Mouse (Mus musculus): ENCODE results near the gene Stx2.

Gene Stx2

DNA sequence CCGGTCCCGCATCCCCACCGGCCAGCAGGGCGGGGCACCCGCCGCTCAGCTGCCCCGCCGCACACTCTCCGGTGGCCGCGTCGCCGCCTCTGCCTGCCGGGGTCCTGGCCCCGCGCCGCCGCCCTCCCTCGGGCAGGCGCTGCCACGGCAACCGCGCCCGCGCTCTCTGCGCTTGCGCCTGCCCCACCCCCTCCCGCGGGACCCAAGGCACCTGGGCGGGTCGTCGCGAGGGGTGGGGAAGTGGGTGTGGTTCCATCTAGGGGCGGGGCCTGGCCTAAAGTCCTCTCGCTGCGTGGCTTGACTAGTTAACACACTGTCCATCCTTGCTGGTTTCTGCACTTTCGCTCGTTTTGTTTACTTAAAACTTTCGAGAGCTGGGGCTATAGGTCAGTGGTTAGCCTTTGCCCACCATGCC lies at the start of gene Stx2:
Gene Stx2 (minus strand): TSS at position 163 of the 415 bp plus-strand sequence.
- DNase-seq (ENCODE audit: low read depth, low spot score): peak; percentile 85

DNA sequence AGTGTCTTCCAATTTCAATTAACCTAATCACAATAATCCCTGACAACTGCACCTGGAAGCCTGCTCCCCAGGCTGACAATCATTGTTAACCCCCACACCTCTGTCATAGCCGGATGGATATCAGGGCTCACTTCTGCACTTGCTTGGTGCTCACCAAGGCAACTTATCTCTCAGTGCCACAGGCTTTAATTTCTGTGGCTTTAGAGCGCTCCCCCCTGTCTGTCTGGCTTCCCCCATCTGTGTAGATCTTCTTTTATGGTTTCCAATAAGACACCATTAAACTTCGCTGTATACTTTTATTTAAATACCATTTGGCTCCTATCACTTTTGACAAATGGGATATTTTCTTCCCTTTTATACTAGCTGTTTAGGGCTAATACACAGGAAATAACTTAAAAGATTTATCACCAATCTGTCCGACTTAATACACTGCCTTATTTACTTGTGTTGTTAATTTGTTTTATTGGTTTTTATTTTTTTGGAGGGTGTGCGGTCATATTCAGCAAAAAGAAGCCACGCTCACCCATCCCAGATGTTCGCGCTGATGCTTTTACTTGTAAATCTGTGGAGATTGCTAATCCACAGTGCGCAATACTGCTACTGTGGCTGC lies 46.4 kb upstream of the Stx2 start:
- DNase-seq (ENCODE audit: low read depth, low spot score): no peak

DNA sequence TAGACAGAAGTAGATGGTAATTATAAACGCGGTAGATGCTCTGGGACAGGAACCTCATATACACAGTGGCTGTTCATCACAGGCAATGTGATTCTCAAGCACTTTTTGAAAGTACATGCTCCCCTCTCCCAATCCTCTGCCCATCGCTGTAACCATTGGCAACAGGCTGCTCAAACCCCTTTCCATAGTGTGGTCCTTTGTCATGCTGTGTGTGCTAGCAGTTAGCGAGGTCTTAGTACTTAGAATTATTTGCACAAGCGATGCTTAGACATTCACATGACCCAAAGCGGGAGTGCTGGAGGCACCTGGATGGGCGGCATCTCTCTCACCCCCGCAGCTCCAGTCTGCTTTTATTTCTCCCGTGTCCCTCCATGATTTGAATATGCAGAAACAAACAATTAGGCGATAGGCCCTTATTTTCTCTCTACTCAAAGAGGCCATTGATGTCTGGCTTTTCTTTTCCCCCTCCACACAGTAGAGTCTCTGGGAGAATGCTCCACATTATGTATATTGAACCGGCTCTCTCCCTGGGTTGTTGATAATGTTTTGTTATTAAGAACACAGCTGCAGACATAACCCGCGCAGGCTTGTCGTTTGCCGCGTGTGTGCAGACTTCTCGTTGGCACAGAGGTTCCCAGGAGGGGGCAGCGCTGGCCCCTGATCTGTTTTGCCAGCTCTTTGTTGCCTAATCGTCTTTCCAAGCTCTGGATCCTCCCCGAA lies 44.4 kb upstream of the Stx2 start:
- DNase-seq (ENCODE audit: low read depth, low spot score): no peak

DNA sequence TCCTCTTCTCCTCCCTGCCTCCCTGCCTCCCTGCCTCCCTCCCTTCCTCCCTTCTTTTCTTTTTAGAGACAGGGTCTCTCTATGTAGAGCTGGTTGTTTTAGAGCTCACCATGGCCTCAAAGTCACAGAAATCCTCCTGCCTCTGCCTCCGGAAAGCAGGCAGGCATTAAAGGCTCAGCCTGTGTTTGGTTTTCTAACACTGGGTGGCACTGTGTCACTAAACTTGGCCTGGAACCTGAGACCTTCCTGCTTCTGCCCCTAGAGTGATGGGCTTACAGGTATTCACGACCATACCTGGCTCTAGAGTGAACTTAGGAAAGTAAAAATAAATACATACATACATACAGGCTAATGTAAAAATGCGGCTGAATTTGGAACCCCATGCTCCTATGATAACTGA lies 43.5 kb upstream of the Stx2 start:
- DNase-seq (ENCODE audit: low read depth, low spot score): no peak

DNA sequence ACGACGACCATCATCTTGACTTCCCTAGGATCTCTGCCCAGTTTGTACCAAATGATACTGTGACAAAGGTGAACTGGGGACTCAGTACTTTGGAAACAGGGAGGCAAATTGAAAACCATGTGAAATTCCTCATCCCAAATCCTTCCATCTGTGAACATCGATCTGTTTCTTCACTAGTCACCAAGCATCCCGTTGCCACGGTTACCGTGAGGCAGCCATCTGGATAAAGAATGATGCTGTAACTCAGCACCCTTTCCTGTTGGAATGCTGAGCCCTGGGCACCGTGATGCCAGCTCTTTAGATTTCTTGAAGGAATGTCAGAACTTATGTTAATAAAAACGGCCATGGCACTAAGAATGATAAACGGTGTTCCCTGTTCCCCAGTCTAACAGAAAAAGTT lies 41.0 kb upstream of the Stx2 start:
- DNase-seq (ENCODE audit: low read depth, low spot score): peak; percentile 57

DNA sequence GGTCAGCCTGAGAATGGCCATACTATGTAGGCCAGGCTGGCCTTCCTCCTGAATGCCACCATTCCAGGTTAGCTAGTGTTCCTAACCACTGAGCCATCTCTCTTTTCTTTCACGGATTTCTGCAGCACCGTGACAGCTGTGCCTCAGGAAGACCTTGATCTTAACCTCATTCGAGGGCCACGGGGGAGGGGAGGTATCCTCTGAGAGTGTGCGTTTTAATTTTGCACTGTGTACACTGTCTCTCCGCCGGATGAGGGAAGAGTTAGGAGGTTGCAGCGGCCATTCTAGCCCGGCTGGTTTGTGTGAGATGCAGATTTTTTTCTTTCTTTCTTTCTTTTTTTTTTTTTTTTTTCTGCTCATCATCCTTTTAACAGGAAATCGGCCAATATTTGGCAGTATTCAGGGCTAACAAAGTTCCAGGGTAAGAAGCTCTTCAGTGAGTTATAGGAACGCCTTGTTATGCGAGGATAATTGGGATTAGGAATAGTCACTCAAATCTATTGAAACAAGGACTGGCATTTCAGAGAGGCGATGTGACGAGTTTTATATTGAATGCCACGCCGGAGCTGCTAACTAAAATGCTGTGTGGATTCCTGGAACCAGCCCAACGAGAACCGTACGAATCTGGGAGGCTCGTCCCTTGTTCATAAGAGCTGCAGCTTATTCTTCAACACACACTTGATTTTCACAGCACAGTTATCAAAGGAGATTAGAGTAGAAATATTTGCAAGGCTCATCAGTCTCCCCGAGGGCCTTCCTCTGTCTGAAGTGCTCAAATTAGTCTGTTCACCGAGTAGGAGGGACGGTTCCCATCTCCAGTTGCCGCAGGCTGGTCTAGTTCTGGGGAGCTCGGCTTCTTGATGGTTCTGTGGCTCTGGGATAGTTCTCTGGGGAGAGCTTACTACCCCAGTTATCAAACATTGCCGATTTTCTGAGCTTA lies 37.5 kb upstream of the Stx2 start:
- DNase-seq (ENCODE audit: low read depth, low spot score): no peak

DNA sequence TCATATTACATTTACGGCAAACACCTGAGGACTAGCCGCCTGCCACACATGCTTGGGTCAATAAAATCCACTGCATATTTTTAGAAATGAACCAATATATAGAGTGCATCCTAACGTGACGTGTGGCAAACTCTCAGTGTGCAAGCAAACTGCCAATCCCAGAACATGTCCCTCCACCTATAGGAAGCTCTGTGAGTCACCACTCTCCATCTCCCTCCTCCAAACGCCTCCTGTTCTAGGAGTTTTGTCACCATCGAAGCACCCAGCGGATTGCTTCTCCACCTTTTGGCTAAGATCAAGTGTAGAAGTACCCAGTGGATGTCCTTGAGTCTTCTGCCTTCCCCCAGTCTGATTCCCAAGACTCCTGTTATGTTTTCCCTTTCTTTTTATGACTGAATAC lies 29.4 kb upstream of the Stx2 start:
- DNase-seq (ENCODE audit: low read depth, low spot score): no peak

DNA sequence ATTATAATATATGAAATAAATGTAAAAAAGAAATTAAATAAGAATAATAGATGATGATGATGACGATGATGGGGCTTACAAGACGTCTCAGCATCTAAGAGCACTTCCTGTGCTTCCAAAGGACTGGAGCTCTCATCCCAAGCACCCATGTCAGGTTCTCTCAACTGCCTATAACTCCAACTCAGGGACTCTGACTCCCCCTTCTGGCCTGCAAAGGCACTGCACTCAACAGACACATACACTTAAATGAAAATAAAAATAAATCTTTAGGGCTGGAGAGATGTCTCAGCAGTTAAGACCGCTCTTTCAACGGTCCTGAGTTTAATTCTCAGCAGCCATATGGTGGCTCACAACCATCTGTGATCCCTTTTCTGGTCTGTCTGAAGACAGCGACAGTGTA lies 28.3 kb upstream of the Stx2 start:
- no peak for DNase-seq (ENCODE audit: low read depth, low spot score)

DNA sequence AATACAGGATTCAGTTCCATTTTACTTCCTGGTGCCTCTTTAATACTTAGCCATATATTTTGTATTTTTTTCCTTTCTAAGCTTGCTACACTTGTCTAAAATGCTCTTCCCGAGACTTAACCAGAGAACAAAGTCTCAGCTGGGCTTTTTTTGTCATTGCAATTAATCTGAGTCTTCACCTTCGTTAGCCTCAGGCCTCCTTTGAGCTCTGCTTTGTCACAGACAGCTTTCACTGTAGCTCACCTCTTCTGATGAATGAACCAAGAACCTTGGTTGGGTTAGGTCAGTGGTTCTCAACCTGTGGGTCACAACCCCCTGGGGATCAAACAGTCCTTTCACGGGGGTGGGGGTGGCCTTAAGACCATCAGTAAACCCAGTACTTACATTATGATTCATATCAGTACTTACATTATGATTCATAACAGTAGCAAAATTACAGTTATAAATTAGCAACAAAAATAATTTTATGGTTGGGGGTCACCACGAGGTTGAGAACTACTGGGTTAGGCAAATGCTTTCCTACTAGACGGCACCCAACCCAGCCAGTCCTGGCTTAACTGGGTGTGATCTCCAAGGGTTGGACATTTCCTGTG lies 20.9 kb upstream of the Stx2 start:
- DNase-seq (ENCODE audit: low read depth, low spot score): no peak

DNA sequence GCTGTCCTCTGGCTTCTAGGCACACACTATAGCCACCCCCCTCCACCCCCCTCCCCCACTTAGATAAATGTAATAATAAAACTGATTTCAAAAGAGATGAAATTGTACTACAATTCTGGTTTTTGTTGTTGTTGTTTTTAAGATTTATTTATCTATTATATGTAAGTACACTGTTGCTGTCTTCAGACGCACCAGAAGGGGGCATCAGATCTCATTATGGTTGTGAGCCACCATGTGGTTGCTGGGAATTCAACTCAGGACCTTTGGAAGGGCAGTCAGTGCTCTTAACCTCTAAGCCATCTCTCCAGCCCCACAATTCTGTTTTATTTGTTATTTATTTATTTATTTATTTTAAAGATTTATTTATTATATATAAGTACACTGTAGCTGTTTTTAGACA lies 18.3 kb upstream of the Stx2 start:
- no peak for DNase-seq (ENCODE audit: low read depth, low spot score)

DNA sequence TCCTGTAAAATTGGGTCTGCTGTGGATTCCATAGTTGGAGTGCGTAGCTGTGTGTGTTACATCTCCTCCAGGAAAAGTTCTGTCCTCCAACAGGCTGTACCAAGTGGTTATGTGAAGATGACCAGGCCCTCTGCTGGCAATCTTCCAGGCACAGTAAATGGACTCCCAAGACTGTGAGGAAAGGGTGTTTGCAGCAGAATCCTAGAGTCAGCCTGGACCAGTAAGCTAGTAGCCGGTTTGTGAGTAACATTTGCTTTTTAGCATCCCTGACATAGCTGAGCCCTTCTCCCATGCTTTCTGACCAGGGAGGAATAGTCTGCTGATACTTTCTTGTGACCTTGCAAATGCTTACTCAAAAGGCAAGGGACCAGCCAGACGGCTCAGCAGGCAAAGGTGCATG lies 17.8 kb upstream of the Stx2 start:
- DNase-seq (ENCODE audit: low read depth, low spot score): no peak

DNA sequence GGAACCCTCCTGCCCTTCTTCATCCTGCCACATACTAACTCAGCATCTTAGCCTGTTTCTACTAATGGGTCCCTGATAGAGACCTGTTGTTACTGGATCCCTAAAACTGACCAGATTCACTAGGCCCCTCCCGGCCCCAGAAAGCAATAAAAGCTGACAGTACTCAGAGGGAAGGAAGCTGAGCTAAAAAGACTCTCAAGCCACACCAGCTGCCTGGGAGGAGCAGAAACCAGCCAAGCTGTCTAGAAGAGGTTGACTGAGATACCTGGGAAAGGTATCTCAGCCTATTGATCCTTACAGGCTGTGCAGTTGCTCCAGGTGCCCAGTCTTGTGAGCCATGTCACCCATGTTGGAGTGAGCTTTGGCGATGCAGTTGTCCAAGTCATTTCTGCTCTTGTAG lies 17.4 kb upstream of the Stx2 start:
- DNase-seq (ENCODE audit: low read depth, low spot score): no peak

DNA sequence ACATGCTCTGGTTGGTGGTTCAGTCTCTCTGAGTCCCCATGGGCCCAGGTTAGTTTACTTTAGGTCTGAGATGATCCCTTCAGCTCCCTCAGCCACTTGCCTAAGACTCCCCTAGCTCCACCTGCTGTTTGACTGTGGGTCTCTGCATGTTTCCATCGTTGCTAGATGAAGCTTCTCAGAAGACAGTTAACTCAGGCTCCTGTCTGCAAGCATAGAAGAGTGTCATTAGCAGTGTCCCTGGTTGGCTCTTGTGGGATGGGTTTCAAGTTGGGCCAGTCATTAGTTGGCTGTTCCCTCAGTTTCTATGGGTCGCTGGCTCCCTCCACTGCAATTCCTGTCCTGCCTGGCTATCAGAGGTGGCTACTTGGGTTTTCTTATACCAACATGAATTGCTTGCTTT lies 16.7 kb upstream of the Stx2 start:
- DNase-seq (ENCODE audit: low read depth, low spot score): no peak

DNA sequence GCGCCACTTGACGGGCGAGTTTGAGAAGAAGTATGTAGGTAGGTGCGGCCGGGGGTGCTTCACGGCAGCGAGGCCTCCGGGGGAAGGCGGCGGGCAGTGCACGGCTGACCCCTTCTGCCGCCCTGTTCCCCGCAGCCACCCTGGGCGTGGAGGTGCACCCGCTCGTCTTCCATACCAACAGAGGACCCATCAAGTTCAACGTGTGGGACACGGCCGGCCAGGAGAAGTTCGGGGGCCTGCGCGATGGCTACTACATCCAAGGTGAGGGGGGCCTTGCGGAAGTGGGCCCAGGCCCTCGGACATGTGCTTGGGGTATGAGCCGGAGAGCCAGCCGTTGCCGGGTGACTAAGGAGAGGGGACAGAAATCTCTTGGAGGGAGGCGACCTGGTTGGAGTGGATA lies 12.4 kb upstream of the Stx2 start:
- DNase-seq (ENCODE audit: low read depth, low spot score): no peak

DNA sequence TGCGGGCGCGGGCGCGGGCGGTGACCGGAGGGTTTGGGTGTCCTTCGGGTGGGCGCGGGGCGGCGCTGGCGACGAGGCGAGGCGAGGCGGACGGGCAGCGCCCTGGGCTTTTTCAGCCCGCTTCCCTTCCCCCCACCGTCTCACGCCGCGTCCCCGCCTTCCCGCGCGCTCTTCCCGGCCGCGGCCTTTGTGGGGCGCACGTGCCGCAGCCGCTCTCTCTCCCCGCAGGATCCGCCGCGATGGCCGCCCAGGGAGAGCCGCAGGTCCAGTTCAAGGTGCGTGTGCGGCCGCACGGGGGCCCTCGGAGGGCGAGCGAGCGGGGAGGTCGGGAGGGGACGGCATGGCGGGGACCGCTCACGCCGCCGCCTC lies 11.9 kb upstream of the Stx2 start:
- DNase-seq (ENCODE audit: low read depth, low spot score): no peak

DNA sequence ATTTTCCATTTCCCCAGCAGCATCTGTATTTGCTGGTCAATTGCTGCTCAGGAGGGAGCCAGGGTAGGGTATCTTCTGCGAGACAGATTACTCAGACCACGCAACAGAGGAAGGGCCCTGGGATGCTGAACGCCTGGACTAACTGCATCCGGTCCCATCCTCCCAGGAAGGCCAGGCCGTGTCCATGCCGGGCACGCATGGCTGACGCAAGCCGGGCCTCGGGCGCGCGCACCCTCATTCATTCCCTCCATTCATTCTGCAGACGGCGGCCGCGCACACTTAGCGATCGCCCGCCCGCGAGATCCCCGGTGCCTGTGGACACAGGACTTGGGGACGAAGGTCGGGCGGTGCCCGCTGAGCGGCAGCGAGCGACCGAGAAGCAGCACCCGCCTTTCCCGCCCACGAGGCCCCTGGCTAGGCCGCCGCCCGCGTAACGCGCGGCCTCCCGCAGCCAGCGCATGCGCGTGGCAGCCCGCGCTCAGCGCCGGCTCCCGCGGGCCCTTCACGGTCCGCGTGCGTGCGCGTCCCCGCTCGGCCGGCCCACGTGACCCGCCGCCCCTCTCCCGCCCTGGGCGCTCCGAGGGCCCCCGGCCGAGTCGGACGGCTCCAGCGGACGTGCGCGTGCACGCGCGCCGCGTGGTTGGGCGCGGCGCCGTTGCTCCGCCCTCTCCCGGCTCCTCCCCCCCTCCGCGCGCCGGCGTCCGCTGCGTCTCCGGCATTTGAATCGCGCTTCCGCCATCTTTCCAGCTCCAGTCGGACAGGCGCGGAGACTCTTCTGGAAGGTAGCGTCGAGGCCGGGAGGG lies 11.3 kb upstream of the Stx2 start, which contains the start of gene Ran:
Gene Ran (plus strand): TSS at position 573 of the 803 bp plus-strand sequence.
- peak; percentile 96 for DNase-seq (ENCODE audit: low read depth, low spot score)

DNA sequence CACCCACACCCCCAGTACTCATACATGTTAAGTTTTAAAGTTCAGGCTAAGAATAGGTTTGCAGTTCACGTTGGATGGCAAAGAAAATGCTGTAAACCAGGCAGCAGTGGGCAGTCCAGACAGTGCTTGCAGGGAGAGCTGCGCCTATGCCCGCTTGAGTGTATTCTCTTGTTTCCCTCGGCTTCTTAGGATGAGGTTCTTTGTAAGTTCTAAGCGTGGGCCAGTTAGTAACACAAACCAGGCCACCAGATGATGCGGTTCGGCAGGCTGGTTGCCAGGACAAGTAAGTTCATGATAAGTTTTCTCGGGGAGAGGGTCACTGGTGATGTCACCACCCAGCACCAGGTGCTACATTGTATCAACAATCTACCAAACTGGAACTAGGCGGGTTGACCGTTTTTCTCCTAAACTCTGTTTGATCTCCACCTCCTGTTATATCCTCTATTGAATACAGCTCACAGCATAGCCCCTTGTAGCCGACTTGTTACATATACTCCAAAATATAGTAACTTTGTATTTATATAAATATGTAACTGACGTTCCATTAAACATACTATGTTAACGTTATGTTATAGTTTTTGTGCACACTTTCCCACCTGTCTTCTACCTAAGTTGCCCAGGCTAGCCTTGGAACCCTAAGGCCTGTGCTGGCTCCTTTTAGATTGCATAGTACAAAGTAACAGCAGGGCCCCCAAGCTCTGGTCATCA lies 10.6 kb upstream of the Stx2 start:
- no peak for DNase-seq (ENCODE audit: low read depth, low spot score)

DNA sequence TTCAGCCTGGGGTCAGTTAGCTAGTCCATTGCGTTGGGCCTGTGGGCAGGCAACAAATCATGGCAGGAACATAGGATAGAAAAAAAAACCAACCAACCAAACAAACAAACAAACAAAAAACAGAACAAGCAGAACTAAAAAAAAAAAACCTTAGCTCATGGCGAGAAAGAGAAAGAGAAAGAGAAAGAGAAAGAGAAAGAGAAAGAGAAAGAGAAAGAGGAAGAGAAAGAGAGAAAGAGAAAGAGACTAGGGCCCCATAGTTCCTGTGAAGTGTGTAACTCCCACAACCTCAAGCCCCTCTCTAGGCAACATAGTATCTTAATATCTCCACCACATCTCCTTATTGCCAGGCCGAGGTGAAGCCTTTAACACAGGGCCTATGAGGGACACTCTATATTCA lies 8.0 kb upstream of the Stx2 start:
- no peak for DNase-seq (ENCODE audit: low read depth, low spot score)

DNA sequence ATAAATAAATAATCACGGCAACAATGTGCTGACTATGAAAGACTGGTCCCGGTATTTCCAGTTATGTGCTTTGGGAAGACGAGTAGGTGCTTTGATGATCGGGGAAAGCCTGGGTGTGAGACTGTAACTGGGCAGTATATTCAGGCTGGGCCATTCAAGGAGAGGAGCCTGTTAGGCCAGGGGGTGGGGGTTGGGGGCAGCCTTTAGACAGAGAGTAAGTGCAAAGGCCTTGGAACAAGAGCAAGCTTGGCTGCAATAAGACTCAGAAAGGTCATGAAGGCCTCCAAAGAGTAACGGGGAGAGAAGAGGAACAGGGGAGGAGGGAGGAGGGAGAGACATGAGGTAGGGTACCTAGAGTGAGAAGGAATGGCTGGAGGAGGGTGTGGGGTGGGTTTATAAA lies 7.2 kb upstream of the Stx2 start:
- DNase-seq (ENCODE audit: low read depth, low spot score): no peak

DNA sequence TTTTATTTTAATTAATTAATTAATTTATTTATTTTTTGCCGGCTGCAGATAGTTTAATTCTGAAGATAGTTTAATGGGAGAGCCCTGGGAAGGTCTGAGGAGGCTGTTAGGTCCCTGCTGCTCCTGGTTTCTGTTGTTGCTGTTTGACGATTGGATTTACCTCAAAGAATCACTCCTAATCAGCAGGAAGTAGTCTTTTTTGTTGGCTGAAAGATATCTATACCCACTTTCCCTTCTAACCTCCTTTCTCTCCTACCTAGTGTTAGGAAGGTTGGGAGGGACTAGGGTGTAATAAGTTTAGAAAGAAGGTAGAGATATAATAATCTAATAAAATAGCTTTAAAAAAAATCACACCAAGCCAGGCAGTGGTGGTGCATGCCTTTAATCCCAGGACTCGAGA lies 6.6 kb upstream of the Stx2 start:
- DNase-seq (ENCODE audit: low read depth, low spot score): no peak

DNA sequence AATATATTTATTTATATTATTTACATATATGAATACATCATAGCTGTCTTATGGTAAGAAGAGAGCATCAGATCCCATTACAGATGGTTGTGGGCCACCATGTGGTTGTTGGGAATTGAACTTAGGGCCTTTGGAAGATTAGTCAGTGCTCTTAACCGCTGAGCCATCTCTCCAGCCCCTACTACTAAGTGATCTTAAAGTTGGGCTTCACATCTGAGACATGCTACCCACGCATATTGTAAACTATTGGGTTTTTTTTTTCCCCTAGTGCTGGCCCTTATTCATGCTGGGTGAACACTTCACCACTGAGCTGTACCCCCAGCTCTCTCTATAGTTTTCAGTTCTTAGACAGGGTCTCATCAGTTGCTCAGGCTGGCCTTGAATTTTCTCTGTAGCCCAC lies 2.6 kb upstream of the Stx2 start:
- DNase-seq (ENCODE audit: low read depth, low spot score): no peak
